Mouse (Mus musculus) cerebellum, adult (tissue): Measurements from ENCODE around the gene Ythdf2.

Experiments
- ATAC-seq: cut with Nextera tagmentation; 2 replicates; pipeline ENCODE4 v1.9.2; 2017; ENCODE audit warnings: mild to moderate bottlenecking, moderate library complexity, mixed read lengths; ENCODE audit not compliant: insufficient number of reproducible peaks, low FRiP score, low TSS enrichment

Gene Ythdf2

GRCm38 (mm10) chr4:132156941-132157622 lies 55.0 kb downstream of the Ythdf2 start:
- ATAC-seq, result no peak

- no peak for ATAC-seq
These were observed 57.0 kb downstream of the Ythdf2 start for GRCm38 (mm10) chr4:132154877-132155670.

GRCm38 (mm10) chr4:132151673-132152072 lies 60.4 kb downstream of the Ythdf2 start:
- no peak for ATAC-seq

DNA sequence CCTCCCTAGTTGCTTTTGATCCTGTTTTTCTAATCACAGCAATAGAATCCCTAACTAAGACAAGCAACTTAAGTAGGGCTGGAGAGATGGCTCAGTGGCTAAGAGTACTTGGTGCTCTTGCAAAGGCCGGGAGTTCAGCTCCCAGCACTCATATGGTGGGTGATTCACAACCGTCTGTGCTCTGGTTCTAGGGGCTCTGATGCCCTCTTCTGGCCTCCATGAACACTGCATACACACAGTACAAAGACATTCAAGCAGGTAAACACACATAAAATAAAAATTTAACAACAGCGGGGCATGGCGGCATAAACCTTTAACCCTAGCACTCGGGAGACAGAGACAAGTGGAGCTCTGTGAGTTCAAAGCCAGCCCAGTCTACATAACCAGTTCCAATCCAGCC lies 65.9 kb downstream of the Ythdf2 start:
- ATAC-seq, result no peak

- no peak for ATAC-seq
These were observed 67.0 kb downstream of the Ythdf2 start for GRCm38 (mm10) chr4:132145092-132145491.

DNA sequence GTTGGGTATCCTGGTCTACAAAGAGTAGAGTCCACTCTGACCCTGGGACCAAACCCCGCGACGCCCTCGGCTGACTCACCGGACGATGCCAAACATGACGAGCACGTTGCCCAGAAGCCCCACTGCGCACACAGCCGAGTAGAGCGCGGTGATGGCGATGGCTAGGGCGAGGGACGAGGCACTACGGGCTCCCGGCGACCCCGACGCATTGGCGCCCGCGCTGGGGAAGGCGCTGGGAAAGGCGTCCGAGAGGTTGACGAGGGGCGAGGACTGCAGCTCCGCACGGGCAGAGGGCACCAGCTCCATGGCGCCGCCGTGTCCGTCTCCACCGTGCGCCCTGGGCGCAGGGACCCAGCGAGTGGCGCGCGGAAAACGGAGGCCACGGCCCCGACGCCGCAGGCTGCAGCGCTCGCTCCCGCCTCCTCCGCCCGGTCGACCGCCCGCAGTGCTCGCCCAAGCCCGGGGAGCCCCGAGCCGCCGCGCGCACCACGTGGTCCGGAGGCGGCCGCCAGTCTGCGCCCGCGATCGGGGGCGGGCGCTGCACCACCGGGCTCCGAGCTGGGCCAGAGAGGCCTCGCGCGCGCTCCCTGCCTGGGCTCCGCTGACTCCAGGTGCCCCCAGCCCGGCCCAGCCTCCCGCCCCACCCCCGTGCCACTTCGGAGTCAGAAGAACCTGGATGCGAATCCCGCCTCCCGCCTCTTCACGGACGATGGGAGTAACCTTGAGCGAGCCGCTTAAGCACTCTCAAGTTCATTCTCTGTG lies 67.8 kb downstream of the Ythdf2 start, which contains the start of gene Oprd1:
Gene Oprd1 (minus strand): TSS at position 407 of the 762 bp plus-strand sequence.
- ATAC-seq, result no peak

DNA sequence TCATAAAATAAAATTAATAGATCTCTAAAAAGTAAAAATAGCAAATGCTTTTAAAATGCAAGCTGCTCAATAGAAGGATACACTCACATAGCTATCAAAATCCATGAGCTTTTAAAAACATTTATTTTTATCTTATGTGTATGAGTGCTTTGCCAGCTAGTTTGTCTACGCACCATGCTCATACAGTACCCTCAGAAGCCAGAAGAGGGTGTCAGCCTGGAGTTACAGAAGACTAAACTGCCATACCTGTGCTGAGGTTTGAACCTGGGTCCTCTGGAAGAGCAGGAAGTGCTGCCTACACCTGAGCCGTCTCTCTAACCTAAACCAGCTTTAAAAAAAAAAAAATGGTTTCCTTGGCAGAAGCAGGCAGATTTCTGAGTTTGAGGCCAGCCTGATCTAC lies 73.5 kb downstream of the Ythdf2 start:
- no peak for ATAC-seq

- no peak for ATAC-seq
These were observed 75.1 kb downstream of the Ythdf2 start for GRCm38 (mm10) chr4:132137013-132137412.
